Mouse (Mus musculus) ES-Bruce4 (cell line): Measurements from ENCODE around the gene Ttc39d.

Experiments used
- CTCF ChIP-seq: IDR thresholded peaks from one replicate; pipeline ENCODE4 v1.8.1; 2011; ENCODE audit warnings: low read depth, low read length
- EP300 ChIP-seq: IDR thresholded peaks from 2 replicates; pipeline ENCODE4 v1.6.1; 2011; ENCODE audit warnings: low read depth, low read length; ENCODE audit not compliant: insufficient read depth
- POLR2A ChIP-seq: IDR thresholded peaks from one replicate; pipeline ENCODE4 v1.8.1; 2011; ENCODE audit warnings: low read length; ENCODE audit not compliant: insufficient read depth

GRCm38 (mm10) chr17:80193075-80193474 lies 14.2 kb upstream of the Ttc39d start:
- no peak for TF ChIP-seq CTCF
- TF ChIP-seq POLR2A: no peak
- TF ChIP-seq EP300: no peak
